Mouse (Mus musculus) forebrain, embryonic 15.5 days (tissue): ENCODE data around the gene Ptp4a2. TPM values are rescaled to one million over a fixed set of nuclear protein-coding genes. Genes with fewer than 3 reads are reported as not detected.

Experiments used
- ATAC-seq: fragments of 200-750 bp; cut with Nextera tagmentation; replicated peaks from 2 replicates; pipeline ENCODE4 v1.8.0; 2017; ENCODE audit warnings: mild to moderate bottlenecking, moderate TSS enrichment, moderate library complexity
- H3K27ac ChIP-seq: fragments of 300-500 bp; sonication (generic); replicated peaks from 2 replicates; pipeline ENCODE4 v1.5.1; 2015; ENCODE audit warnings: mild to moderate bottlenecking, inconsistent platforms
- H3K27me3 ChIP-seq: fragments of 300-500 bp; sonication (generic); 2 replicates; pipeline ENCODE4 v1.6.1; 2015; ENCODE audit warnings: inconsistent platforms
- H3K36me3 ChIP-seq: fragments of 300-500 bp; sonication (generic); 2 replicates; pipeline ENCODE4 v1.6.1; 2015; ENCODE audit warnings: mild to moderate bottlenecking, inconsistent platforms
- H3K4me1 ChIP-seq: fragments of 300-500 bp; sonication (generic); 2 replicates; pipeline ENCODE4 v1.6.1; 2015; ENCODE audit warnings: inconsistent platforms
- H3K4me2 ChIP-seq: fragments of 300-500 bp; sonication (generic); replicated peaks from 2 replicates; pipeline ENCODE4 v1.6.1; 2015; ENCODE audit warnings: mild to moderate bottlenecking, inconsistent platforms
- H3K4me3 ChIP-seq: fragments of 300-500 bp; sonication (generic); 2 replicates; pipeline ENCODE4 v1.5.1; 2015; ENCODE audit warnings: mild to moderate bottlenecking, inconsistent platforms
- H3K9ac ChIP-seq: fragments of 300-500 bp; sonication (generic); replicated peaks from 2 replicates; pipeline ENCODE4 v1.6.1; 2015; ENCODE audit warnings: mild to moderate bottlenecking, inconsistent platforms
- H3K9me3 ChIP-seq: fragments of 300-500 bp; sonication (generic); 2 replicates; pipeline ENCODE4 v1.6.1; 2016; ENCODE audit warnings: inconsistent platforms
- WGBS: fragments of 180-500 bp; shearing (Covaris S2); methylation state at CpG from one replicate; pipeline ENCODE4 v1.1.7; 2015; ENCODE audit warnings: mixed read lengths; 5-methylcytosine and 5-hydroxymethylcytosine counted together
- polyA plus RNA-seq: library from polyadenylated mRNA; unstranded; fragments of >200 nt; fragmentation: Nextera tagmentation; extraction: Ambion mirVana; gene quantifications from 2 replicates; pipeline ENCODE4 v1.2.1, GENCODE M21; 2015

Gene Ptp4a2
- polyA plus RNA-seq, 1 experiment from 2014 or later: 315 TPM

DNA sequence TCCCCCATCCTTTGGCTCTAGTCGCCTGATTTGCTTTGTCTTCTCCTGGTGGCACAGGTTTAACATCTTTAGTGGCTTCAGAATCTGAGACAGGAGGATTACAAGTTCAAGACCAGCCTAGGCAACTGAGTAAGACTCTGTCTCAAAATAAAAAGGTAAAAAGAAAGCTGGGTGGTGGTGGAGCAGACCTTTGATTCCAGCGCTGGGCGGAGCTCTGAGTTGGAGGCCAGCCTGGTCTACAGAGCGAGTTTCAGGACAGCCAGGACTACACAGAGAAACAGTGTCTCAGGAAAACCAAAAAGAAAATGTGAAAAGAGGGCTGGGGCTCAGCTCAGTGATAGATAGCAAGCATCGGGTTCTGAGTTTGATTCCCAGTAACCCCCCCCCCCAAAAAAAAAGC, 27.5 kb upstream of the Ptp4a2 start:
- no peak overlapping the region for H3K4me3 ChIP-seq
- no peaks in the 10 kb centered on the region for H3K27me3 ChIP-seq
- ATAC-seq: no peak
- no peaks in the 10 kb centered on the region for H3K9me3 ChIP-seq
- peak overlapping the region; percentile 9; the same call in 1 of the 2 replicates for H3K27ac ChIP-seq
- H3K4me2 ChIP-seq: no peak overlapping the region
- H3K9ac ChIP-seq: no peak overlapping the region
- WGBS: 81% methylated on average over 5 of the region's 5 CpGs
- no peaks in the 10 kb centered on the region for H3K36me3 ChIP-seq
- H3K4me1 ChIP-seq: peaks cover 23% of the 10 kb centered on the region

DNA sequence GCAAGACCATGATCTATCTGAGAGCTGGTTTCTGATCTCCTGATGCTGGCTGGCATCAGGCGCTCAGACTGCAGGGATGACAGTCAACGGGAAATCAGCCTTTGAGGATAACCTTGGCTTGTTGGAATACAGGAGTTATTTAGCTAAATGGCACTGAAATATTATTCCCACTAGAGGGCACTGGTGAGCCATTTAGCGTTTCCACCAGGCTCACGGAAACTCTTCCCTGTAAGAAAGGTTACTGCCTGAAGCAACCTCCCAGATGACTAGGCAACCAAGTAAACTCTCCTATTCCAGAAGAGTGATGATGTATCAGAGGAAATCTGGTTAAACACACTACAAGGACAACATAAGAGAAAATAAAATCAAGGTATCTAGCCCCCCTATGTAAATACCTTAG, 25.8 kb upstream of the Ptp4a2 start:
- Histone ChIP-seq H3K9ac (no peak overlapping the region), H3K27ac (no peak overlapping the region), H3K27me3 (no peaks in the 10 kb centered on the region), H3K4me3 (no peak overlapping the region), H3K4me2 (no peak overlapping the region), H3K36me3 (no peaks in the 10 kb centered on the region), H3K4me1 (peaks cover 23% of the 10 kb centered on the region), H3K9me3 (no peaks in the 10 kb centered on the region)
- ATAC-seq: 0 out of 2 replicates have a peak, but pooled peaks have one; percentile 26
- WGBS: 2% methylated on average over 4 of the region's 4 CpGs

- H3K4me2 ChIP-seq: no peak overlapping the region
- H3K36me3 ChIP-seq: no peaks in the 10 kb centered on the region
- no peak overlapping the region for H3K9ac ChIP-seq
- ATAC-seq: no peak
- H3K27me3 ChIP-seq: no peaks in the 10 kb centered on the region
- no peak overlapping the region for H3K27ac ChIP-seq
- WGBS: 76% methylated on average over 8 of the region's 8 CpGs
- H3K4me1 ChIP-seq: peaks cover 13% of the 10 kb centered on the region
- H3K9me3 ChIP-seq: no peaks in the 10 kb centered on the region
- no peak overlapping the region for H3K4me3 ChIP-seq
Measured at GRCm38 (mm10) chr4:129788693-129789092, 22.3 kb upstream of the Ptp4a2 start.

GRCm38 (mm10) chr4:129789635-129790034, 21.4 kb upstream of the Ptp4a2 start:
- no peaks in the 10 kb centered on the region for H3K9me3 ChIP-seq
- WGBS: 100% methylated on average over 2 of the region's 2 CpGs
- H3K27me3 ChIP-seq: no peaks in the 10 kb centered on the region
- H3K4me1 ChIP-seq: peaks cover 13% of the 10 kb centered on the region
- H3K36me3 ChIP-seq: no peaks in the 10 kb centered on the region
- no peak overlapping the region for H3K27ac ChIP-seq
- H3K4me2 ChIP-seq: no peak overlapping the region
- H3K4me3 ChIP-seq: no peak overlapping the region
- ATAC-seq: no peak
- no peak overlapping the region for H3K9ac ChIP-seq

- no peaks in the 10 kb centered on the region for H3K36me3 ChIP-seq
- no peak overlapping the region for H3K4me3 ChIP-seq
- WGBS: 58% methylated on average over 3 of the region's 3 CpGs
- no peaks in the 10 kb centered on the region for H3K27me3 ChIP-seq
- H3K4me2 ChIP-seq: no peak overlapping the region
- H3K9me3 ChIP-seq: no peaks in the 10 kb centered on the region
- H3K9ac ChIP-seq: no peak overlapping the region
- H3K27ac ChIP-seq: no peak overlapping the region
- H3K4me1 ChIP-seq: peaks cover 22% of the 10 kb centered on the region
- ATAC-seq: no peak
Measured at GRCm38 (mm10) chr4:129790475-129790874, 20.5 kb upstream of the Ptp4a2 start.

DNA sequence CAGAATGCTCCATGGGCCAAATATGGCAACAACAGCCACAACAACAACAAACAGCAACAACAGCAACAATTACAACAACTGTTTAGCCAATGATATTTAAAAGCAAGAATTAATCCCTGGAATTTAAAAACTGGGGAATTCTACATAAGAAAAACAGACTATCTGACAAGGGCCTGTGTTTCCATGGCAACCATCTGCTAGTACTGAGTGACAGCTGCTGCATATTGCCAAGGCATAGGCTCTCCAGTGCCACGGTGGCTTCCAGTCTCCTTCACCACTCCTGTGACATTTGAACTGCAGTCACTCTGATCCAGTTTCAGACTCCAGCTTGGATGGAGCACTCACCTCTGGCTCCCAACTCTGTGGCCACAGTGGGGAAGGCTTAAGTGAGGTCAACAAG, 19.6 kb upstream of the Ptp4a2 start:
- WGBS: 3% methylated on average over 1 of the region's 1 CpGs
- no peaks in the 10 kb centered on the region for H3K9me3 ChIP-seq
- H3K9ac ChIP-seq: no peak overlapping the region
- H3K4me1 ChIP-seq: peaks cover 26% of the 10 kb centered on the region
- H3K27ac ChIP-seq: peak overlapping the region; percentile 73
- no peak overlapping the region for H3K4me3 ChIP-seq
- H3K27me3 ChIP-seq: no peaks in the 10 kb centered on the region
- 0 out of 2 replicates have a peak overlapping the region, but pooled peaks have one; percentile 6 for H3K4me2 ChIP-seq
- no peaks in the 10 kb centered on the region for H3K36me3 ChIP-seq
- ATAC-seq: peak; percentile 76

DNA sequence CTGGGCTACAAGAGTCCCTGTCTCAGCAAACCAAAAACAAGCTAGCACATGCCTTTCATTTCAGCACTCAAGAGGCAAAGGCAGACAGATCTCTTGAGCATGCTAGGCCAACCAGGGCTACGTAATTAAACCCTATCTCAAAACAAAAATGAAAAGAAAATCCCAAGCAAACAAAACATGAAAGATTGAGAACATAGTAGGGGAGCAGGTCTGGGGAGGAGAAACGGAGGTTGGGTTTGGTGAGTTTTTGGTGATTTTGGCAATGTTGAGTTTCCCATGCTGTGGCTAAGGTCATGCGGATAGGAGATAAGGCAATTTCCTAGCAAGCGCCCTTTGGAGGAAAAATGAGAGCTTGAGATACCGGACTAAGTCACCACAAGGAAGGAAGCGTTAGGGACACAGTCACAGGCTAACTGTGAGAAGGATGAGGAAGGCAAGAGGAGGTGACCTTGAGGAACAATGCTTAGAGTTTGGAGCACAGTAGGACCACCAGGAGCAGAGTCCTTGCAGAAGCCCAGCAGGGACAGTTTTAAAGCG, 18.3 kb upstream of the Ptp4a2 start:
- H3K4me2 ChIP-seq: no peak overlapping the region
- no peak overlapping the region for H3K4me3 ChIP-seq
- no peaks in the 10 kb centered on the region for H3K27me3 ChIP-seq
- no peak overlapping the region for H3K27ac ChIP-seq
- no peaks in the 10 kb centered on the region for H3K9me3 ChIP-seq
- 93% methylated on average over 7 of the region's 7 CpGs for WGBS
- no peak overlapping the region for H3K9ac ChIP-seq
- H3K4me1 ChIP-seq: peaks cover 26% of the 10 kb centered on the region
- no peaks in the 10 kb centered on the region for H3K36me3 ChIP-seq
- ATAC-seq: no peak

DNA sequence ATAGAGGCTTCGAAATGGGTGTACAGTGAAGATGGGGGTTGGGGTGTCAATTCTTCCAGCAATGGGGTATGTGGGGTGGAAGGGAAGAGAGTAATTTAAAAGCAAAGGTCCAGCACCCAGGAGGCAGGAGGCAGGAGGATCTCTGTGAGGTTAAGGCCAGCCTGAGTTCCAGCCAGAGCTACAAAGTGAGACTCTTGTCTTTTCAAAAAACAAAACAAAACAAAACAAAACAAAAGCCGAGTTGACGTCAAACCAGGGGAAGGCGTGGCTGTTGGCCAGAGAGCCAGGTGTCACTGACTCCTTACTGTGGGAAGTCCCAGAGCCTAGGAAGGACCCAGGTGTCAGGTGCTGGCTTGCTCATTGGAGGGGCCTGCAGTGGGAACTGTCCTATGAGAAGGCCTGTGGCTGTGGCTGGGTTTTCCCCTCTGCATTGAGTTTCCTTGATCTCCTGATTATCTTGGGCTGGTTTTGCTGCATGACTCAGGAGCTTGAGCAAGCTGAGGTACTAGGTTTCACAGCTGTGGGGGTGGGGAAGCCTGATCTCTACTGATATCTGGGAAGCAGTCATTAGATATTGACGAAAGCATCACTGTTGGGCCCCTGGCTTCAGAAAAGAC, 17.2 kb upstream of the Ptp4a2 start:
- Histone ChIP-seq H3K9me3 (no peaks in the 10 kb centered on the region), H3K4me2 (no peak overlapping the region), H3K9ac (no peak overlapping the region), H3K36me3 (no peaks in the 10 kb centered on the region), H3K27ac (no peak overlapping the region), H3K4me3 (no peak overlapping the region), H3K27me3 (no peaks in the 10 kb centered on the region), H3K4me1 (peaks cover 26% of the 10 kb centered on the region)
- 63% methylated on average over 5 of the region's 5 CpGs for WGBS
- no peak for ATAC-seq

GRCm38 (mm10) chr4:129795151-129795860, 15.7 kb upstream of the Ptp4a2 start:
- Histone ChIP-seq H3K27ac (peak overlapping the region; percentile 78), H3K9ac (0 out of 2 replicates have a peak overlapping the region, but pooled peaks have one; percentile 11), H3K36me3 (no peaks in the 10 kb centered on the region), H3K4me1 (peaks cover 26% of the 10 kb centered on the region), H3K27me3 (no peaks in the 10 kb centered on the region), H3K4me2 (peak overlapping the region; percentile 32), H3K9me3 (no peaks in the 10 kb centered on the region), H3K4me3 (0 out of 2 replicates have a peak overlapping the region, but pooled peaks have one; percentile 2)
- WGBS: 4% methylated on average over 17 of the region's 17 CpGs
- peak; percentile 61 for ATAC-seq

GRCm38 (mm10) chr4:129795861-129796260, 15.2 kb upstream of the Ptp4a2 start:
- Histone ChIP-seq H3K9me3 (no peaks in the 10 kb centered on the region), H3K27me3 (no peaks in the 10 kb centered on the region), H3K27ac (peak overlapping the region; percentile 78), H3K4me2 (peak overlapping the region; percentile 32), H3K36me3 (no peaks in the 10 kb centered on the region), H3K4me1 (peaks cover 25% of the 10 kb centered on the region), H3K4me3 (no peak overlapping the region), H3K9ac (no peak overlapping the region)
- 27% methylated on average over 8 of the region's 8 CpGs for WGBS
- ATAC-seq: no peak

DNA sequence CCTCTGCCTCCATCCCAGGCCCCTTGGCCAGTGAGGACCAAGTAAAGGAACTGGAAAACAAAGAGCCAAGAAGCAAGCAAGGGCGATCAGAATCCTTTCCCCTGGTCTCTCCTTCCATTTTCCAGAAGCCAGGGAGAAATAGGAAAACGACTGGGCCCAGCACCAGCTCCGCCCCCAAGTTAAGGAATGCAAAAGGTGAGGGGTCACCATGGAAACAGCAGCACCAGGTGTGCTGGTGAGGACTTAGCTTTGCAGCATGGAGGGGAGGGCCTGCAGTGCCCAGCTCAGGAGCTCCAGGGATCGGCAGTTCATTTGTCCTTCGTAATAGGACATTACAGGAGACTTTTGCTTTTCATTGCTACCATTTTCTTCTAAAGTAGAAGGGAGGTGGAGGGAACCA, 13.0 kb upstream of the Ptp4a2 start:
- Histone ChIP-seq H3K4me3 (no peak overlapping the region), H3K27ac (no peak overlapping the region), H3K36me3 (no peaks in the 10 kb centered on the region), H3K9me3 (no peaks in the 10 kb centered on the region), H3K4me2 (no peak overlapping the region), H3K27me3 (no peaks in the 10 kb centered on the region), H3K9ac (no peak overlapping the region), H3K4me1 (peaks cover 15% of the 10 kb centered on the region)
- no peak for ATAC-seq
- 41% methylated on average over 5 of the region's 5 CpGs for WGBS

DNA sequence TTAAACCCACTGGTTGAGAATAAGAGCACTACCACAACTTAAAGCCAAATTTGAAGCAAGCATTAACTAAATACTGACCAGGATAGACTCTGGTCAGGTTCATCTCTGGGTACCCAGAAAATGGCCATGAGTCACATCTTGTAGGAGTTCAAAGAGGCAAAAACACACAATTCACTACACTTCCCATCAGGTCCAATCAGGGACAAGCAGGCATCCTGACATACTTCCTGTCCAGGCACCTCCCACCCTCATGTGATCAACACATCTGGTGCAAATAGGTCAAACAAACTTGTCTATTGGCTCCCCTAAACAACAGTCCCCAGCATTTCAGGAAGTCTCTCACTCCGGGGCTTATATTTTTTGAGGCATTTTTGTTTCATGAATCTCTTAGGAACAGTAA, 7.7 kb upstream of the Ptp4a2 start:
- no peak for ATAC-seq
- Histone ChIP-seq H3K9ac (no peak overlapping the region), H3K4me2 (no peak overlapping the region), H3K36me3 (no peaks in the 10 kb centered on the region), H3K27me3 (no peaks in the 10 kb centered on the region), H3K4me1 (no peaks in the 10 kb centered on the region), H3K4me3 (no peak overlapping the region), H3K9me3 (no peaks in the 10 kb centered on the region), H3K27ac (no peak overlapping the region)
- 75% methylated on average over 1 of the region's 1 CpGs for WGBS
